Mouse (Mus musculus): ENCODE measurements at regions not wholly inside any gene's neighbourhood (a gene's known extent, or its start where the extent isn't known, plus 50 kb on each side); places are given as distances from the start of the nearest gene placed in this dataset.

GRCm38 (mm10) chr14:105576266-105576665, 317.9 kb downstream of the Ndfip2 start:
- no peak for ATAC-seq (ENCODE audit: low TSS enrichment)

GRCm38 (mm10) chr14:105572036-105572891, 313.9 kb downstream of the Ndfip2 start:
- ATAC-seq (ENCODE audit: low TSS enrichment) = no peak

- no peak for ATAC-seq (ENCODE audit: low TSS enrichment)
These were observed 311.8 kb downstream of the Ndfip2 start for GRCm38 (mm10) chr14:105570156-105570555.

GRCm38 (mm10) chr14:105565827-105566226, 307.5 kb downstream of the Ndfip2 start:
- peak; percentile 80 for ATAC-seq (ENCODE audit: low TSS enrichment)

- ATAC-seq (ENCODE audit: low TSS enrichment) = peak; percentile 68
These were observed 304.5 kb downstream of the Ndfip2 start for GRCm38 (mm10) chr14:105562843-105563242.

- ATAC-seq (ENCODE audit: low TSS enrichment) = no peak
These were observed 298.4 kb downstream of the Ndfip2 start for GRCm38 (mm10) chr14:105556813-105557212.

GRCm38 (mm10) chr14:105544066-105544465, 285.7 kb downstream of the Ndfip2 start:
- no peak for ATAC-seq (ENCODE audit: low TSS enrichment)

- ATAC-seq (ENCODE audit: low TSS enrichment) = no peak
These were observed 284.2 kb downstream of the Ndfip2 start for GRCm38 (mm10) chr14:105542486-105543145.

- no peak for ATAC-seq (ENCODE audit: low TSS enrichment)
These were observed 283.7 kb downstream of the Ndfip2 start for GRCm38 (mm10) chr14:105542090-105542485.

GRCm38 (mm10) chr14:105532168-105532745, 273.9 kb downstream of the Ndfip2 start:
- ATAC-seq (ENCODE audit: low TSS enrichment) = no peak; the same call in 1 of the 2 replicates

GRCm38 (mm10) chr14:105528107-105528506, 269.7 kb downstream of the Ndfip2 start:
- no peak for ATAC-seq (ENCODE audit: low TSS enrichment)

- peak; percentile 82 for ATAC-seq (ENCODE audit: low TSS enrichment)
These were observed 265.5 kb downstream of the Ndfip2 start for GRCm38 (mm10) chr14:105523849-105524248.

GRCm38 (mm10) chr14:105522279-105522678, 263.9 kb downstream of the Ndfip2 start:
- ATAC-seq (ENCODE audit: low TSS enrichment) = no peak

- no peak for ATAC-seq (ENCODE audit: low TSS enrichment)
These were observed 260.3 kb downstream of the Ndfip2 start for GRCm38 (mm10) chr14:105518706-105519105.

GRCm38 (mm10) chr14:105514413-105514812, 256.0 kb downstream of the Ndfip2 start:
- no peak for ATAC-seq (ENCODE audit: low TSS enrichment)

GRCm38 (mm10) chr14:105512914-105513677, 254.7 kb downstream of the Ndfip2 start:
- peak; percentile 74 for ATAC-seq (ENCODE audit: low TSS enrichment)

GRCm38 (mm10) chr14:105511826-105512225, 253.5 kb downstream of the Ndfip2 start:
- no peak for ATAC-seq (ENCODE audit: low TSS enrichment)

- no peak for ATAC-seq (ENCODE audit: low TSS enrichment)
These were observed 252.8 kb downstream of the Ndfip2 start for GRCm38 (mm10) chr14:105511135-105511534.

- ATAC-seq (ENCODE audit: low TSS enrichment) = no peak
These were observed 246.9 kb downstream of the Ndfip2 start for GRCm38 (mm10) chr14:105505261-105505660.

- ATAC-seq (ENCODE audit: low TSS enrichment) = no peak
These were observed 246.0 kb downstream of the Ndfip2 start for GRCm38 (mm10) chr14:105504376-105504775.

GRCm38 (mm10) chr14:105503806-105504205, 245.4 kb downstream of the Ndfip2 start:
- ATAC-seq (ENCODE audit: low TSS enrichment) = no peak

GRCm38 (mm10) chr14:105502633-105502975, 244.2 kb downstream of the Ndfip2 start:
- ATAC-seq (ENCODE audit: low TSS enrichment) = no peak

Data from frontal cortex, adult (tissue).